Mouse (Mus musculus) erythroblast, embryonic 14.5 days (primary cell): Measurements from ENCODE around the gene Cfap97d1.

Source experiments
- GATA1 ChIP-seq: IDR thresholded peaks from 2 replicates; pipeline ENCODE4 v1.6.1; 2012; ENCODE audit warnings: low read length, inconsistent platforms, mixed read lengths
- TAL1 ChIP-seq: IDR thresholded peaks from 3 replicates; pipeline ENCODE4 v1.6.1; 2012; ENCODE audit warnings: low read length, inconsistent platforms, mixed read lengths

GRCm38 (mm10) chr11:101976949-101977348 lies 7.1 kb upstream of the Cfap97d1 start:
- TF ChIP-seq TAL1 (no peak), GATA1 (no peak)
